Mouse (Mus musculus) layer of hippocampus, adult 9-10 months (tissue): ENCODE results near the gene Sco1.
"Not testable (repeated sequence)": the region's sequence is repeated elsewhere in the genome, so short reads cannot be mapped to it uniquely, and the experiment has no call there.

ENCODE experiments used
- DNase-seq: peaks from one replicate; pipeline ENCODE4 v3.0.0; 2022; ENCODE audit warnings: low spot score

The Sco1 gene

GRCm38 (mm10) chr11:67085489-67085888 lies 33.0 kb downstream of the Sco1 start:
- DNase-seq, result peak; percentile 60

GRCm38 (mm10) chr11:67086467-67087164 lies 34.1 kb downstream of the Sco1 start:
- no peak for DNase-seq

GRCm38 (mm10) chr11:67087225-67087624 lies 34.8 kb downstream of the Sco1 start:
- DNase-seq, result no peak

GRCm38 (mm10) chr11:67092354-67092753 lies 39.9 kb downstream of the Sco1 start:
- DNase-seq, result not testable (repeated sequence)

GRCm38 (mm10) chr11:67093201-67093600 lies 40.7 kb downstream of the Sco1 start:
- DNase-seq, result no peak

GRCm38 (mm10) chr11:67093652-67094051 lies 41.2 kb downstream of the Sco1 start:
- DNase-seq, result no peak

GRCm38 (mm10) chr11:67094470-67094869 lies 42.0 kb downstream of the Sco1 start:
- no peak for DNase-seq

GRCm38 (mm10) chr11:67097709-67098108 lies 45.2 kb downstream of the Sco1 start:
- no peak for DNase-seq

GRCm38 (mm10) chr11:67098427-67098826 lies 46.0 kb downstream of the Sco1 start:
- peak; percentile 36 for DNase-seq

GRCm38 (mm10) chr11:67099241-67099640 lies 46.8 kb downstream of the Sco1 start:
- DNase-seq, result no peak

GRCm38 (mm10) chr11:67100169-67100568 lies 47.7 kb downstream of the Sco1 start:
- peak; percentile 29 for DNase-seq

GRCm38 (mm10) chr11:67101713-67102112 lies 49.2 kb downstream of the Sco1 start:
- DNase-seq, result peak; percentile 20

GRCm38 (mm10) chr11:67103256-67103655 lies 50.8 kb downstream of the Sco1 start:
- DNase-seq, result no peak

GRCm38 (mm10) chr11:67104242-67104641 lies 51.8 kb downstream of the Sco1 start:
- no peak for DNase-seq

GRCm38 (mm10) chr11:67104714-67105113 lies 52.2 kb downstream of the Sco1 start:
- no peak for DNase-seq

GRCm38 (mm10) chr11:67105689-67106088 lies 53.2 kb downstream of the Sco1 start:
- DNase-seq, result no peak

GRCm38 (mm10) chr11:67106973-67107372 lies 54.5 kb downstream of the Sco1 start:
- DNase-seq, result no peak

- peak; percentile 75 for DNase-seq
These were observed 57.9 kb downstream of the Sco1 start for GRCm38 (mm10) chr11:67110168-67110948.

- DNase-seq, result no peak
These were observed 59.8 kb downstream of the Sco1 start for GRCm38 (mm10) chr11:67112019-67112850.

- DNase-seq, result peak; percentile 62
These were observed 60.4 kb downstream of the Sco1 start for GRCm38 (mm10) chr11:67112851-67113202.

- DNase-seq, result no peak
These were observed 60.9 kb downstream of the Sco1 start for GRCm38 (mm10) chr11:67113381-67113780.

- DNase-seq, result no peak
These were observed 61.8 kb downstream of the Sco1 start for GRCm38 (mm10) chr11:67114261-67114660.

- DNase-seq, result no peak
These were observed 62.4 kb downstream of the Sco1 start for GRCm38 (mm10) chr11:67114901-67115300.
